Mouse (Mus musculus): ENCODE results near the gene Bik.

Bik gene

DNA sequence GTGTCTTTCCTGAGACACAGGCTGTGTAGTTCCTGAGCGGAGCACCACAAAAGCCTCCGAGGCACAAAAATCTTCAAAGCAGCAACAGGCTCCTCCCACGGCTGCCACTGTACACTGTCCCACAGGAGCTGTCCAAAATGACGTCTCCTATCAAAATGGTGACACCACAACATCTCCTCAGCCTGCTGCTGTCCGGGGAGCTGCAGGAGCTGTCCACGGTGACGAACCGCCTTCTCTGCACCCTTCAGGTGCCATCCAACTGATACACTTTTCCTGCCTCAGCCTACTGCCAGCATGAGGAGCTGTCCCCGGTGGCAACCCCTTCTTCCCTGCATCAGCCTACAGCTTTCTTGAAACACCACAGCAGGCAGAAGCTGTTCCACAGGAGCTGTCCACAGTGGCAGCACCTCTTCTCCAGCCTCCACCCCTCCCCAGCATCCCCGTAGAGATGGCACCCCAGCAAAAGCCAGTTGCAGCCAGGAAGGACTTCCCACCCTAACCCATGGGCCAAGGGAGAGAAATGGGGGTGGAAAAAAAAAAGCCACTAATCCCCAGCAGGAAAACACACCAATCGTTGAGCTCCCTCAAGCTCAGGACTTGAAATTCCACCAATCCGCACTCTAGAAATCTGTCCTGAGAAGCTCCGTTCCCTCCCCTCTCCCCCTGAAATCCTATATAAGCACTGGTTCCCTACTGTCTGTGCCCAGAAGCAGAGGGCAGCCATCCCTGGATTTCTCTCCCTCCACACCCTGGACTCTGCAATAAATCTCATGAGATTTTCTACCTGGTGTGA, 14.0 kb upstream of the Bik start:
- no peak for DNase-seq (ENCODE audit: low spot score)

DNA sequence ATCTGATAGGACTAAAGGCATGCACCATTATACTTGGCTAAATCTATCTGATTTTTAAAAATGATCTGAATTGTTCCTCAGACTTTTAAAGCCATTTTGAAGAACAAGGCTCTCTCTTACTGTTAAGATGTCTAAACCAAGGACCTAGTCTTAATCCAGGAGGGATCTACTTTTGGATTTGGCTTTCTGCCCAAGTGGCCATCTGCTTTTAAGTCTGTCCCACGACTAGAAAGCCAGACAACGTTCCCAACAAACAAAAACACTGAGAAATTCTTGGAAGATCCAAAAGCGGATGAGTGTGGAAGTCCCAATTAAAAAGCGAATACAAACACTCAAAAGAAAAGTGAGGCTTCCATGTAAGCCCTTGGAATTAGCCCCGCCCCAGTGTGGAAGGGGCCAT, 11.6 kb upstream of the Bik start:
- no peak for DNase-seq (ENCODE audit: low spot score)

- peak; percentile 73 for DNase-seq (ENCODE audit: low spot score)
Measured at GRCm38 (mm10) chr15:83518215-83519048, 8.2 kb upstream of the Bik start.

- DNase-seq (ENCODE audit: low spot score), result no peak
Measured at GRCm38 (mm10) chr15:83520861-83521382, 5.7 kb upstream of the Bik start.

GRCm38 (mm10) chr15:83523196-83523595, 3.5 kb upstream of the Bik start:
- no peak for DNase-seq (ENCODE audit: low spot score)

DNA sequence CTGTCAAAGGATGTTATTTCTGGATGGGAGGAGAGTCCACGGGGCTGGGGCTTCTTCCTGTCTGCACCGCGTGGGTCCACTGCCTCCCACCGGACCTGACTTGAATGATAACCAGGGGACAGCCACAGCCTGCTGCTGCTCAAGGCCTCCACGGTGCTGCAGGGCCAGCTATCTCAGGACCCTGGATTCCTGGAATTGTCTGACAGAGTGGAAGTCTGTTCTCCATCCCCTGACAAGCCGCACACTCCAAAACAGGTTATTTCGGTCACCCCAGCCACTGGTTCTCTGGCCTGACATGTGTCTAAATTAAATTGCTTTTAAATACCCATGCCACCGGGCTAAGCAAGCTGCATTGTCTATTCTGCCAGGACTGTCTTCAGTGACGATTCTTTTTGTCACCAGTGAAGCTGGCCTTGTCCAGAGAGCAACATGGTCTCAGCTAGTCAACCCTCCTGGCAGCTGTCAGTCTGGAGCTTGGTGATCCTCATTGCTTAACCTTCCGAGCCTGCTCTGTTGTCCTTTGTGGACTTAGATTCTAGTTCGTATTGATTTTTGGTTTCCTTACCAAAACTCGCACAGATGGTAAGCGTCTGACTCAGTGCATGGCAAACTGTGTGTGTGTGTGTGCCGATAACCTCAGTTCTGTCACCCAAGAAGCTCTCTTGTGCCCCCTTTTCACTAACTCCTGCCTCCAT, 2.9 kb upstream of the Bik start:
- no peak for DNase-seq (ENCODE audit: low spot score)

GRCm38 (mm10) chr15:83524333-83524729, 2.3 kb upstream of the Bik start:
- no peak for DNase-seq (ENCODE audit: low spot score)

DNA sequence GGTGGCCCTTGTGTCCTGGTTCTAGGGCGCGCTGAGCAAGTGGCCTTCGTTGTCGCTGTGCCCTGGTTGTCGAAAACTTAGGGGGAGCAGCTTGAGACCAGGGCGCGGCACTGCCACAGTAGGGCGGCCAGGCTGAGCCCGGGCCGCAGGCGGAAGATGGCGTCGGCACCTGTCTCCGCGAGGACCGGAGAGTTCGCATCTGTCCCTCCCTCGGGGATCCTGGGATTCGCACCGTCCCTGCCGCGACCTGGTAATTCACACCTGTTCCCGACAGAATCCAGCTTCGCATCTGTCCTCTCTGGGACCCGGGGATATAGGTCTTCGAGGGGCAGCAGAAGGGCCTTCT, 403 bp downstream of the Bik start:
- DNase-seq (ENCODE audit: low spot score), result no peak

GRCm38 (mm10) chr15:83527747-83528146, 1.1 kb downstream of the Bik start:
- DNase-seq (ENCODE audit: low spot score), result no peak

DNA sequence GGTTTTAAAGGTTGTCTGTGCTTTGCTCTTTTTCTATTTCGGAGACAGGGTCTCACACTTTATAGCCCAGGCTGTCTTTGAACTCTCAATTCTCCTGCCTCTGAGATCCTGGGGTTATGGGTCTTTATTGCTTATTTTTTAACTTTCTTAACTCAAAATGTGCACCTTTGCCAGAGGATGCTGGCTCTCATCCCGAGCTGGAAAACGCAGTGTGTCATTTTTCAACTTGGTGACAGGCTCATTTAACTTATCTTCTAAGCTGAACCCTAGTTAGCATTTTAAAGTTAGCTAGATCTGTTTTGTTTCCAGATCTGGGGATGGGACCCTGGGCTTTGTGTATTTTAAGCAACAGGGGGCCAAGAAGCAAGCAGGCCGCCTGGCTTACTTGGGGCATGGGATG, 2.2 kb downstream of the Bik start:
- no peak for DNase-seq (ENCODE audit: low spot score)

GRCm38 (mm10) chr15:83529765-83530164, 3.1 kb downstream of the Bik start:
- DNase-seq (ENCODE audit: low spot score), result no peak

GRCm38 (mm10) chr15:83530233-83530632, 3.6 kb downstream of the Bik start:
- no peak for DNase-seq (ENCODE audit: low spot score)

- DNase-seq (ENCODE audit: low spot score), result peak; percentile 51
Measured at GRCm38 (mm10) chr15:83530688-83531087, 4.0 kb downstream of the Bik start.

GRCm38 (mm10) chr15:83531961-83532469, 5.4 kb downstream of the Bik start:
- DNase-seq (ENCODE audit: low spot score), result no peak

- DNase-seq (ENCODE audit: low spot score), result no peak
Measured at GRCm38 (mm10) chr15:83532606-83533005, 5.9 kb downstream of the Bik start.

DNA sequence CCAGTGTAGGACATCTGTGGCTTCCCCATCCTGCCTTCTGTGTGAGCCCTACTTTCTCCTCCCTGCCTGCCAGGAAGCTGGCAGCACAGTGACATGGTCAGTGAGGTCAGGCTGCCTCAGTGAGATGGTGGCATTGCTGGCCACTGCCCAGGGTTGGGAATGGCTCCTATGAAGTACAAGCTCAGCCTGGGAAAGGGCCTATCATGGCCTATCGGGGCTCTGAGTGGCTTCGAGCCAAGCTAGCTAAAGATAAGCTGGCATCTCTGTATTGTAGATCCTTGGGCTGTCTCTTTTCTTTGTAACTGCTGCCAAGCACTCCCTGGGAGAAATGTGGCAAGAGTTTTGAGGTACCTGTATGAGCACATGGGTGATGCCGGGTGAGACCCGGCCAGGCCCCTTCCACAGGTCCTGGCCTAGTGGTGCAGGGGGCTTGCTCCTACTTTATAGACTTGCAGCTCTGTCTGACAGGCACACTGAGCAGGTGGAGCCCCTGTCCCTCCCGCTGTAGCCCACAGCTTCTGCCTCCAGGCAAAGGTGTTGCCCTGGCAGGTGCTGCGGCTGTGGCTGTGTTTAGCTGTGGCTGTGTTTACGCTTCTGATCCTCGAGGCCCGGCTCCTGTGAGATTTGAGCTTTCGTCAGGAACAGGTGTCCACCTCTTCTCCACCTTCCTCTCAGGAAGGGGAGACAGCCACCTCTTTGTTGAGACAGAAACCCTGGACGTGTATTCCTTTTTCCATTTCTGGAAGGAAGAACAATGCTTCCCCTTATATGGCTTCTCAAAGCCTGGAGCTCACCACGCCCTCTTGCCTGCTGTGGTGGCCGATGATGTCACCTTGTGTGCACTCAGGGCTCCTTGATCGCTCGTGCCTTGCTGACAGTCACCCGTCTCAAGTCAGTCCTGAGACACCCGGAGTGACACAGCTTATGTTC, 8.6 kb downstream of the Bik start:
- DNase-seq (ENCODE audit: low spot score), result no peak

GRCm38 (mm10) chr15:83535890-83536231, 9.2 kb downstream of the Bik start:
- no peak for DNase-seq (ENCODE audit: low spot score)

GRCm38 (mm10) chr15:83538855-83539254, 12.2 kb downstream of the Bik start:
- no peak for DNase-seq (ENCODE audit: low spot score)

GRCm38 (mm10) chr15:83539905-83540304, 13.2 kb downstream of the Bik start:
- no peak for DNase-seq (ENCODE audit: low spot score)

GRCm38 (mm10) chr15:83541647-83542287, 15.1 kb downstream of the Bik start:
- no peak for DNase-seq (ENCODE audit: low spot score)

DNA sequence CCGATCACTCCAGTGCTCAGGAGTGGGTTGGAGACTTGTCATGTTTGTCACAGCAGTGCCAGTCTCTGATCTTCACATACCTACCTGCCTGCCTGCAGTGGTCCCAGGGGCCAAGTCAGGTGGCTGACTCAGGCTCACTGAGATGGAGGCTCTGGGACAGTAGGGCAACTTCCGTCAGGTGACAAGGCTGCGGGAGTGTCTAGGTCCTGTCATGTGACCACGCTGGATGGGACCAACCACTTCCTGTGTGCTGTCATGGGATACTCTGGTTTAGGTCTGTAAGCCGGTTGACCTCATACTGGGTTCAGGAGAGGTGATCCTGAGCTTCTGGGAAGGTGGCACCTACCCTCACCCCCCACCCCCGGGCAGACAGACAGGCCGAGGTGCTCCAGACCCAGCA, 19.4 kb downstream of the Bik start:
- no peak for DNase-seq (ENCODE audit: low spot score)

Data from yolk sac, embryonic 10.5 days (tissue).